Mouse (Mus musculus): ENCODE results near the gene Macrod2.

Macrod2 gene

GRCm38 (mm10) chr2:141889497-141889896, 1494.4 kb downstream of the Macrod2 start:
- no peak for DNase-seq (ENCODE audit: extremely low spot score, low read depth, low spot score)

- no peak for DNase-seq (ENCODE audit: extremely low spot score, low read depth, low spot score)
Measured at GRCm38 (mm10) chr2:141897951-141898350, 1502.8 kb downstream of the Macrod2 start.

GRCm38 (mm10) chr2:141911831-141912447, 1516.8 kb downstream of the Macrod2 start:
- DNase-seq (ENCODE audit: extremely low spot score, low read depth, low spot score) = no peak

GRCm38 (mm10) chr2:141913486-141913885, 1518.4 kb downstream of the Macrod2 start:
- no peak for DNase-seq (ENCODE audit: extremely low spot score, low read depth, low spot score)

GRCm38 (mm10) chr2:141913894-141914293, 1518.8 kb downstream of the Macrod2 start:
- DNase-seq (ENCODE audit: extremely low spot score, low read depth, low spot score) = no peak

GRCm38 (mm10) chr2:141920377-141920992, 1525.4 kb downstream of the Macrod2 start:
- no peak for DNase-seq (ENCODE audit: extremely low spot score, low read depth, low spot score)

- no peak for DNase-seq (ENCODE audit: extremely low spot score, low read depth, low spot score)
Measured at GRCm38 (mm10) chr2:141935130-141935529, 1540.0 kb downstream of the Macrod2 start.

- no peak for DNase-seq (ENCODE audit: extremely low spot score, low read depth, low spot score)
Measured at GRCm38 (mm10) chr2:141954795-141955194, 1559.7 kb downstream of the Macrod2 start.

- no peak for DNase-seq (ENCODE audit: extremely low spot score, low read depth, low spot score)
Measured at GRCm38 (mm10) chr2:141955197-141955596, 1560.1 kb downstream of the Macrod2 start.

- no peak for DNase-seq (ENCODE audit: extremely low spot score, low read depth, low spot score)
Measured at GRCm38 (mm10) chr2:141962868-141963267, 1567.8 kb downstream of the Macrod2 start.

GRCm38 (mm10) chr2:141983664-141984395, 1588.7 kb downstream of the Macrod2 start:
- no peak for DNase-seq (ENCODE audit: extremely low spot score, low read depth, low spot score)

- DNase-seq (ENCODE audit: extremely low spot score, low read depth, low spot score) = no peak
Measured at GRCm38 (mm10) chr2:141998901-141999300, 1603.8 kb downstream of the Macrod2 start.

- peak; percentile 58 for DNase-seq (ENCODE audit: extremely low spot score, low read depth, low spot score)
Measured at GRCm38 (mm10) chr2:142024534-142025155, 1629.5 kb downstream of the Macrod2 start.

- no peak for DNase-seq (ENCODE audit: extremely low spot score, low read depth, low spot score)
Measured at GRCm38 (mm10) chr2:142026721-142027120, 1631.6 kb downstream of the Macrod2 start.

- DNase-seq (ENCODE audit: extremely low spot score, low read depth, low spot score) = no peak
Measured at GRCm38 (mm10) chr2:142030756-142031646, 1635.9 kb downstream of the Macrod2 start.

- no peak for DNase-seq (ENCODE audit: extremely low spot score, low read depth, low spot score)
Measured at GRCm38 (mm10) chr2:142055576-142055975, 1660.5 kb downstream of the Macrod2 start.

GRCm38 (mm10) chr2:142057889-142058750, 1663.0 kb downstream of the Macrod2 start:
- DNase-seq (ENCODE audit: extremely low spot score, low read depth, low spot score) = peak; percentile 44

- DNase-seq (ENCODE audit: extremely low spot score, low read depth, low spot score) = no peak
Measured at GRCm38 (mm10) chr2:142058751-142059090, 1663.6 kb downstream of the Macrod2 start.

GRCm38 (mm10) chr2:142108947-142109346, 1713.8 kb downstream of the Macrod2 start:
- DNase-seq (ENCODE audit: extremely low spot score, low read depth, low spot score) = no peak

- no peak for DNase-seq (ENCODE audit: extremely low spot score, low read depth, low spot score)
Measured at GRCm38 (mm10) chr2:142116623-142117022, 1721.5 kb downstream of the Macrod2 start.

All from hindlimb bud, embryonic 11.5 days (tissue).